Mouse (Mus musculus) T-helper 17 cell (primary cell): ENCODE data around the gene Rabggtb.

ENCODE experiments used
- in situ Hi-C, 2 experiments: fragments of 300-600 bp; cut with MboI, MseI; formaldehyde crosslinking; loops; 1 replicate in 1 of 2; 2 replicates in 1 of 2; pipeline ENCODE4 v1.15.1; 2025; ENCODE audit warnings: high pct_unique_total_duplicates in 2 of 2

Gene Rabggtb

GRCm38 (mm10) chr3:153912546-153913509, at the start of gene Rabggtb:
TSS of gene Rabggtb (minus strand) at chr3:153913009.
- in situ Hi-C loops, result loop anchor here (10.0 to 25.0 kb wide), 3 partner anchors 1451 to 1701 kb away; partner anchors contain the start of genes Dnajb4 (in 2 of the 2) and Fubp1 (in 2 of the 2)

GRCm38 (mm10) chr3:153961632-153962389, 49.0 kb upstream of the Rabggtb start:
- in situ Hi-C loops, result loop anchor here (10.0 to 25.0 kb wide), 2 partner anchors 613 to 1125 kb away; partner anchors contain the start of genes Fpgt (in 2 of the 2) and Lrriq3 (in 2 of the 2)

DNA sequence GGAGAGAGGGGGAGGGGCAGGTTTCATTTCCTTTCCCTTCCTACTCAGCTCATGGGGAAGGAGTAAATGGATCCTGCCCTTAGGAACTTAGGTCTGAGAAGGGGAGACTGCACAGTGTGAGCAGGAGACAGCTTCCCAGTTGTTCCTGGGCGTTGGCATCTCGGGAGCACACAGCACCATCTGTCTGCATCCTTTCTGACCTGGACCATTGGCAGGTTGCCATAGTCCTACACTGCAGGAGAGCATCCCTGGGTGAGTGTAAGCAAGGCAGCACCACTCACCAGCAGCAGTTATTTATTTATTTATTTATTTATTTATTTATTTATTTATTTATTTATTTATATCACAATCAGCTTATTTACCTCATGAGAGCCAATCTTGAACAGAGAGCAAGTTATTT, 48.1 kb upstream of the Rabggtb start:
- in situ Hi-C loops, result loop anchor here (10.0 to 25.0 kb wide), 2 partner anchors 614 to 1126 kb away; partner anchors contain the start of genes Fpgt (in 2 of the 2) and Lrriq3 (in 2 of the 2)

GRCm38 (mm10) chr3:153959731-153960207, 47.0 kb upstream of the Rabggtb start:
- in situ Hi-C loops, result loop anchor here (5.0 to 25.0 kb wide), 3 partner anchors 268 to 1128 kb away; partner anchors contain the start of genes Fpgt (in 2 of the 2) and Lrriq3 (in 2 of the 2)

DNA sequence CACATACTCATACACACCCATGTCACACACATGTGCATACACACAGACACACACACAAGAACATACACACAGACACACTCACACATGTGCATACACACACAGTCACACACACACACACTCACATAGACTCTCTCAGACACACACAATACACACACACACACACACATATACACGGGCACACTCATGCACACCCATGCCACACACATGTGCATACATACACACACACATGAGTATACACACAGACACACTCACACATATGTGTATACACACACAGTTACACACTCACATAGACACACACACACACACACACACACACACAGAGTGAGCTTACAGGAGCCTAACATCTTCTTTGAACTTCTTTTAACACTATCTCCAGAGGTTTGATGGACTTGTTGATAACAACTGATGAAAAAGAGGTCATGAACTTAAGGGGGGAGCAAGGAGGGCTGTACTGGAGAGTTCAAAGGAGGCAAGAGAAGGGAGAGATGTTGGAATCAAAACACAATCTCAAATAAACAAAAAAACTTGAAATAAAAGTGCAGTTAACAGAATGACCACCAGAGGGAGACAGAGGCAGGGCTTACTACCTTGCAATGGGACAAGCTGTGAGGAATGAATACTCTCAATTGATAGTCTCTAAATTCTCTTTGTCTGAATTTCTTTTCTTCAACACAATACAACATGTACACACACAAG, 46.4 kb upstream of the Rabggtb start:
- in situ Hi-C loops, result loop anchor here (5.0 to 25.0 kb wide), 2 partner anchors 268 to 1128 kb away; partner anchors contain the start of genes Fpgt (in 2 of the 2) and Lrriq3 (in 2 of the 2)

DNA sequence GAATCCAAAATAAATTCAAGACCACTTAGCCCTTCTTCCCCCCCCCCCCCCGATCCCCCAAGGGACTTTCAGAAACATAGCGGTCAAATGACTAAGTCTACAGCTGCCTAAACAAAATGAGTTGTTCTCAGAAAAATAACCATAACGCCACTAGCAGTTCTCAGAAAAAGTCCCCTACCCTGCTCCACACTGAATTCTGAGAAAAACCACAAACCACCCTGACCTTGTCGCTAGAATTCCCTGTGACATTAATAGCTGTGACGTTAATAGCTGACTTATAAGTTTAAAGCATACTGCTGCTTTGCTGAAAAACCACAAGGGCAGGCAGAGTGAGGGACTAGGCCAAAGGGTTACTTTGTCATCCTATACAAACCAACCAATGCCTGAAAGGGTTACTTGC, 45.1 kb upstream of the Rabggtb start:
- in situ Hi-C loops, result loop anchor here (5.0 to 25.0 kb wide), 2 partner anchors 269 to 1129 kb away; partner anchors contain the start of genes Fpgt (in 2 of the 2) and Lrriq3 (in 2 of the 2)

DNA sequence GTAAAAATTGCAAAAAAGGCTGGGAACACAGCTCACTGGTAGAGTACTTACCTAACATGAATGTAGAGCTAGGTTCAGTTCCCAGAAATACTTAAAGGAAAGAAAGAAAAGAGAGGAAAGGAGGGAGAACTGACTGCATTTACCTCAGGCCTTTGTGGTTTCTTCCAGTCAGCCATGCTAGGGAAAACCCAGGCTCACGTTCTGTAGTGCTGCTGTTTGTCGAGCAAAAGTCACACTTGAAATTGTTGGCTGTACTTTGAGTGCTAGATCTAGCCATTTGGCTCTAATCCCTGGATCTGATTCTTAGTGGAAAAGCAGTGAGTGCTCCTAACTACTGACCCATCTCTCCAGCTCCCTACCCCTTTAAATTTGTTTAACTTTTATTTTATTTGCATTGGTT, 35.4 kb upstream of the Rabggtb start:
- in situ Hi-C loops, result no loop called here

DNA sequence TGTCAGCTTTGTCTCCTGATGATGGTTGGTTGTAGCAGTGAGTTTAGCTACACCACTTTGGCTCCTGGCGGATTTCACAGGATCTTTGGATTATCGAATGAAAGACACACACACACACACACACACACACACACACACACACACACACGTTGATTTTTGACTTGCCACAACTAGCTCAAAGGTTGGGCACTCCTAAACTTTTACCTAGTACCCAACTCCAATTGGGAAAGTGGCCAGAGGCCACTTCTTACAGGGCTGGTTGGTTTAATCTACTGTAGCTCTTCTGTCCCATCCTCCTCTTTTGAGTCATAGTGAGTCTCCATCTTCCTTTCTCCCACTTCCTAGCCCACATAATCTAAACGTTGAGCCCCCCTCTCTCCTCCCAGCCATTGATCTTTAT, 34.5 kb upstream of the Rabggtb start:
- in situ Hi-C loops, result no loop called here

DNA sequence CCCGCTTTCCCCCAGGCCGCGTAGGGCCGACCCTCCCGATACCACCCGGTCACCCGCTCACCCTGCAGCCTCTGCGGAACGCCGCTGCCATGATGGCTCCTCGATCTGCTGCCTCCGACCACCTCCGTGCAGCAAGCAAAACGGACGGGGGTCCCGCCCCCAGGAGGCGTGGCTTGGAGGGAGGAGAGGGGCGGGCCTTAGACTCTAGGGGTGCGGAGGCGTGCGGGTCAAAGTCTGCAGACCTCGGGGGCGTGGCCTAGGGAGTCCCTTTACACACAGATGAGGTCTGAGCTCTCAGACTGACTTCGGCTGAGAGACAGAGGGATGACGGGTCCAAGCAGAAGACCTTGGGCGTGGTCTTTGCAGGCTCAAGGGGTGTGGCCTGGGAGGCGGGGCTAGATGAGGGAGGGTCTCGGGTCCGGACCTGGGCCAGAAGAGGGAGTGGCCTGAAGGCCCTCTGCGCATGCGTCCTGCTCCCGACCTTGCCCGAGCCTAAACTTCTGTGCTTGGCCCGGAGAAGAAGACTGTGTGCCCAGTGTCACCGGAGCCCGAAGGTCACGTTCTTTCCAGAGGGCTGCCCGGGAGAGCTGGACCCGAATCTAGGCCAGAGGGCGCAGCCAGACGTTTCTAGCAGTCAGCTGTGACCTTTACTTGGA, 31.7 kb upstream of the Rabggtb start, which contains the start of gene Acadm:
TSS of gene Acadm (minus strand) at position 298 of the 656 bp plus-strand sequence.
- in situ Hi-C loops, result no loop called here

- in situ Hi-C loops, result no loop called here
Observed at GRCm38 (mm10) chr3:153943901-153944334, 31.1 kb upstream of the Rabggtb start.

GRCm38 (mm10) chr3:153943003-153943640, 30.3 kb upstream of the Rabggtb start:
- in situ Hi-C loops, result no loop called here

- in situ Hi-C loops, result no loop called here
Observed at GRCm38 (mm10) chr3:153941613-153942012, 28.8 kb upstream of the Rabggtb start.

DNA sequence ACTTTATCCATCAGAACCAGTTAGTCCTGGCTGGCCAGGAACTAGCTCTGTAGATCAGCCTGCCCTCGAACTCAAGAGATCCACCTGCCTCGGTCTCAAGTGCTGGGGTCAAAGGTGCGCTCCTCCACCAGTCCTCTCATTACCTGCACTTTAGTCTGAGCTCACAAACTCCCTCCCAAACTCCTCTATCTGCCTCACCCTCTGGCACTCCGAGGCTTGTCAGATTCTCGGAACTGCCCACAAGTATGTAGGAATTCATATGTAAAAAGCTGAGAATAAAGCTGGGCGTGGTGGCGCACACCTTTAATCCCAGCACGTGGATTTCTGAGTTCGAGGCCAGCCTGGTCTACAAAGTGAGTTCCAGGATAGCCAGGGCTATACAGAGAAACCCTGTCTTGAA, 27.7 kb upstream of the Rabggtb start:
- in situ Hi-C loops, result no loop called here

GRCm38 (mm10) chr3:153940021-153940420, 27.2 kb upstream of the Rabggtb start:
- in situ Hi-C loops, result no loop called here

DNA sequence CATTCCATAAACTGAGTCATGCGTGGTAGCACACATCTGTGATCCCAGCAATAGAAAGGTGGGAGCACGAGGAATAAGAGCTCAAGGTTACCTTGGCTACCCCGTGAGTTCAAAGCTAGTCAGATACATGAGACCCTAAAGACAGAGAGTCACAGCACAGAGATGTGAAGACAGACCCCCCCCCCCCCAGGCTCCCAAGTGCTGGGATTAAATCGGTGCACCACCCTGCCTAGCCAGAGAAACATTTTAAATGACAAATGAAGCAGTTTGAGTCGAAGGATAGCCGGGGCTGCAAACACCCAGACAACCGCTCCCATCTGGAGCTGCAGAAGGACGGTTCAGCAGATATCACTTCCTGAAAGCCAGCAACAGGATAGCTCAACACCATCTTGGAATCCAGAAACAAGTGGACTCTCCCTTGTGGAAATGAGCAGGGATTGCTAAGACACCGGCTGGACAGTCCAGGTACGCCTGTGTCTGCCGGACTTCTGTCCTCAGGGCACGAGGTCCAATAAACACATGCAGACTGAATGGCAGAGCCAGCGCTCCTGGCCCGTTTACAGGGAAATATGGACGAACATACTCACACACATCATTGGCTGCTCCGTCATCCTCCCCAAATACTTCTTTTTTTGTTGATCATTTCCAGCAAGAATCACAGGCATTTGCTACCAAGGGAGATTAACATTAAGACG, 24.5 kb upstream of the Rabggtb start:
- in situ Hi-C loops, result no loop called here

- in situ Hi-C loops, result no loop called here
Observed at GRCm38 (mm10) chr3:153935878-153936277, 23.1 kb upstream of the Rabggtb start.

DNA sequence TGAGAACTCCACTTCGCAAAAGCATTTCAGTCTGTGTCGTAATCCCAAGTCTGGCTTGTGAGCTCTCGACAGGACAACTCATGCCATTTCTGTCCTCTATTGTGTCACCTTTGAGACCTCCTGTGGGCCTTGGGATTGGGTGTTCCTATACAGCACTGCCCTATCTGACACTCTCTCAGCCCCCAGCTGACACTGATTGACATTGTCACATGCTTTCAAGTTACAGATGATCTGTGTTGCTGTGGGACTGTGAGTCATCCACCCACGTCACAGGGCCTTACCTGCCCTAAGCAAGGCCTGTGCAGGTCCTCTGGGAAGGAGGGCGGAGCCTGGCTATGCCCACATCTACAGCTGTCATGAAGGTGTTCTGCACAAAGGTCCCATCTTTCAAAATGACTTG, 19.7 kb upstream of the Rabggtb start:
- in situ Hi-C loops, result no loop called here

GRCm38 (mm10) chr3:153929526-153929925, 16.7 kb upstream of the Rabggtb start:
- in situ Hi-C loops, result no loop called here

DNA sequence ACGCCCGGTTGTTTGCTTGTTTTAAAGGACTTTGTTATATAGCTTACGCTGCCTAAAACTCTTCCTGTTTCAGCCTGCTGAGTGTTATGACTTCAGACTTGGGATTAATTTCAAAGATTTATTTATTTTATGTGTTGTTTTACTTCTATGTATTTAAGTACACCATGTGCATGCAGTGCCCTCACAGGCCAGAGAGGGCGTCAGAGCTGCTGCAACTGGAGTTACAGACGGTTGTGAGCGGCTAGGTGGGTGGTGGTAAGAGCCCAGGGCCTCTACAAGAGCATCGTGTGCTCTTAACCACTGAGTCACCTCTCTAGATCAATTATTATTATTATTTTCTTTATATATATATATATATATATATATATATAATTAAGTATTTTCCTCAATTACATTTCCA, 13.5 kb upstream of the Rabggtb start:
- in situ Hi-C loops, result no loop called here
